ENCODE assay signal across 15 mouse cellular contexts in genomic region chr2:19068161-19068560, GRCm38 (mm10).
"Had no signal": no experiment of that assay in that cellular context is flagged by ENCODE, and none has a peak within 500 bp of the region (broad histone marks: within the 10 kb centered on the region; RNA-seq: fewer than 3 reads in every experiment).

No protein-coding gene starts in this region.

- DNase-seq: retina, postnatal 1 day; right cerebral cortex, adult 18-20 months; right cerebral cortex, postnatal 14 days; right cerebral cortex, postnatal 25 days; right cerebral cortex, postnatal 4 days; spleen, adult 18-20 months; thymus, adult 18-20 months; thymus, adult 2 months; thymus, postnatal 14 days; thymus, postnatal 25 days; thymus, postnatal 36 days; thymus, postnatal 4 days had no signal

- H3K27ac ChIP-seq: neural tube, embryonic 15.5 days; stomach, embryonic 15.5 days; stomach, postnatal 0 days had no signal

- H3K4me3 ChIP-seq: neural tube, embryonic 15.5 days; stomach, embryonic 15.5 days had no signal
